Mouse (Mus musculus): ENCODE results near the gene 2010111I01Rik.

GRCm38 (mm10) chr13:63311156-63311555 lies 346.5 kb downstream of the 2010111I01Rik start:
- no peak for TF ChIP-seq CTCF (IDR thresholded peaks at IDR 0.05; ENCODE audit: borderline replicate concordance, insufficient read depth, low read length)
- no peak for TF ChIP-seq POLR2A (IDR thresholded peaks at IDR 0.05; ENCODE audit: low read depth, low read length)

Measured in embryonic fibroblast, embryonic 13.5 days (primary cell).